Mouse (Mus musculus) myocyte (in vitro differentiated cells): ENCODE measurements around the gene Napsa.

Experiments
- CEBPB ChIP-seq: IDR thresholded peaks from 2 replicates; pipeline ENCODE4 v1.6.1; 2011; ENCODE audit warnings: mild to moderate bottlenecking, moderate library complexity; ENCODE audit not compliant: poor library complexity, insufficient read depth, severe bottlenecking
- E2F4 ChIP-seq: IDR thresholded peaks from one replicate; pipeline ENCODE4 v1.6.1; 2011; ENCODE audit warnings: mild to moderate bottlenecking, control low read depth, moderate library complexity; ENCODE audit not compliant: insufficient read depth
- MAX ChIP-seq: IDR thresholded peaks from one replicate; pipeline ENCODE4 v1.6.1; 2011; ENCODE audit warnings: low read depth, mild to moderate bottlenecking, control low read depth
- MYOD1 ChIP-seq, 3 experiments: IDR thresholded peaks; one replicate each; pipeline ENCODE4 v1.6.1; 2011; ENCODE audit warnings: control low read depth in 2 of 3, low read depth in 2 of 3, mild to moderate bottlenecking in 2 of 3, moderate library complexity in 1 of 3; ENCODE audit not compliant: insufficient read length in 2 of 3, control insufficient read depth in 1 of 3
- MYOG ChIP-seq, 3 experiments: IDR thresholded peaks; one replicate each; pipeline ENCODE4 v1.6.1; 2011; ENCODE audit warnings: control low read depth in 2 of 3, low read depth in 2 of 3, mild to moderate bottlenecking in 2 of 3; ENCODE audit not compliant: insufficient read length in 2 of 3, control insufficient read depth in 1 of 3, insufficient read depth in 1 of 3
- POLR2A ChIP-seq: IDR thresholded peaks from one replicate; pipeline ENCODE4 v1.6.1; 2011; ENCODE audit warnings: low read depth, mild to moderate bottlenecking, control low read depth, moderate library complexity; ENCODE audit not compliant: insufficient read length
- POLR2AphosphoS2 ChIP-seq: IDR thresholded peaks from one replicate; pipeline ENCODE4 v1.6.1; 2011; ENCODE audit warnings: low read depth, control low read depth; ENCODE audit not compliant: insufficient read length
- SRF ChIP-seq: IDR thresholded peaks from one replicate; pipeline ENCODE4 v1.6.1; 2011; ENCODE audit warnings: low read depth; ENCODE audit not compliant: control insufficient read depth, insufficient read length
- TCF12 ChIP-seq: IDR thresholded peaks from one replicate; pipeline ENCODE4 v1.6.1; 2011; ENCODE audit warnings: mild to moderate bottlenecking, control low read depth; ENCODE audit not compliant: poor library complexity, insufficient read depth, severe bottlenecking
- TCF3 ChIP-seq: IDR thresholded peaks from one replicate; pipeline ENCODE4 v1.6.1; 2011; ENCODE audit warnings: low read depth, control low read depth; ENCODE audit not compliant: insufficient read length
- USF1 ChIP-seq: IDR thresholded peaks from one replicate; pipeline ENCODE4 v1.6.1; 2011; ENCODE audit warnings: low read depth, mild to moderate bottlenecking, control low read depth, moderate library complexity

- TF ChIP-seq USF1: no peak
- TF ChIP-seq E2F4: no peak
- no peak for TF ChIP-seq POLR2A
- TF ChIP-seq CEBPB: no peak
- no peak for TF ChIP-seq POLR2AphosphoS2
- TF ChIP-seq TCF12: no peak
- no peak for TF ChIP-seq TCF3
- no peak for TF ChIP-seq MAX
- TF ChIP-seq SRF: no peak
- TF ChIP-seq MYOG (IDR thresholded peaks at IDR 0.05; ENCODE audit: control insufficient read depth in 1 of 3, insufficient read depth in 1 of 3, insufficient read length in 2 of 3, low read depth in 2 of 3): no peak
- TF ChIP-seq MYOD1 (IDR thresholded peaks at IDR 0.05; ENCODE audit: control insufficient read depth in 1 of 3, insufficient read length in 2 of 3, low read depth in 2 of 3): no peak
These were observed 22.1 kb downstream of the Napsa start for GRCm38 (mm10) chr7:44594291-44594690.
